Mouse (Mus musculus) bone marrow macrophage, adult 2 months (primary cell): ENCODE measurements at regions not wholly inside any gene's neighbourhood (a gene's known extent, or its start where the extent isn't known, plus 50 kb on each side); places are given as distances from the start of the nearest gene placed in this dataset.

Experiments used
- CTCF ChIP-seq: IDR thresholded peaks from 2 replicates; pipeline ENCODE4 v1.5.1; 2012; ENCODE audit warnings: low read depth, mild to moderate bottlenecking, low read length, moderate library complexity
- POLR2A ChIP-seq: IDR thresholded peaks from 2 replicates; pipeline ENCODE4 v1.6.1; 2012; ENCODE audit warnings: mild to moderate bottlenecking, low read depth, low read length, borderline replicate concordance

DNA sequence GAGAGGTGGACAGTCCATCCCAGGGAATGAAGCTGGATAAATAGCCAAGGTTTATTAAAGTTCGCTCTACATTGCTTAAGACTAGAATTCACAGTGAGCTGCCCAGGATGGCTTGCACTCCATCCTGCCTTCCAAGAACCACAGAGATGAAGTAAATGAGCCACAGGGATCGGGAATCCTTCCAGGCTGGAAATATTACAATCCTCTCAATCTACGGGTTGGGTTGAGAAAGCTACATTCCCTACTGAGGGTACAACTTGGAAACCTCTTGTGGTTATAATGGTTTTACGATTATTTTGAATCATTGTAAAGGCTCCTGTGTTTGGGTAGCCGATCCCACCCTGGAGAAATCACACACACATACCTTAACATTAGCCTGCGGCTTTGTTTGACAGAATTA is 539.9 kb upstream of the Clint1 start:
- TF ChIP-seq POLR2A = no peak
- TF ChIP-seq CTCF = no peak
